Mouse (Mus musculus) intestine, embryonic 15.5 days (tissue): ENCODE measurements around the gene Ism2. TPM values are rescaled to one million over a fixed set of nuclear protein-coding genes. Genes with fewer than 3 reads are reported as not detected.

Experiments used
- ATAC-seq: fragments of 200-750 bp; cut with Nextera tagmentation; 2 replicates; pipeline ENCODE4 v1.8.0; 2017; ENCODE audit warnings: moderate TSS enrichment, moderate library complexity
- H3K27ac ChIP-seq: fragments of 300-500 bp; sonication (generic); 2 replicates; pipeline ENCODE4 v1.5.1; 2015; ENCODE audit warnings: mild to moderate bottlenecking, inconsistent platforms
- H3K27me3 ChIP-seq: fragments of 300-500 bp; sonication (generic); replicated peaks from 2 replicates; pipeline ENCODE4 v1.6.1; 2015; ENCODE audit warnings: inconsistent platforms
- H3K36me3 ChIP-seq: fragments of 300-500 bp; sonication (generic); 2 replicates; pipeline ENCODE4 v1.6.1; 2015; ENCODE audit warnings: inconsistent platforms
- H3K4me1 ChIP-seq: fragments of 300-500 bp; sonication (generic); replicated peaks from 2 replicates; pipeline ENCODE4 v1.6.1; 2015; ENCODE audit warnings: inconsistent platforms
- H3K4me2 ChIP-seq: fragments of 300-500 bp; sonication (generic); replicated peaks from 2 replicates; pipeline ENCODE4 v1.6.1; 2015; ENCODE audit warnings: mild to moderate bottlenecking, inconsistent platforms
- H3K4me3 ChIP-seq: fragments of 300-500 bp; sonication (generic); replicated peaks from 2 replicates; pipeline ENCODE4 v1.5.1; 2015; ENCODE audit warnings: inconsistent platforms
- H3K9ac ChIP-seq: fragments of 300-500 bp; sonication (generic); 2 replicates; pipeline ENCODE4 v1.6.1; 2015; ENCODE audit warnings: inconsistent platforms
- H3K9me3 ChIP-seq: fragments of 300-500 bp; sonication (generic); 2 replicates; pipeline ENCODE4 v1.6.1; 2016; ENCODE audit warnings: inconsistent platforms
- WGBS: fragments of 180-500 bp; shearing (Covaris S2); methylation state at CpG from one replicate; pipeline ENCODE4 v1.1.7; 2015; 5-methylcytosine and 5-hydroxymethylcytosine counted together
- polyA plus RNA-seq: library from polyadenylated mRNA; unstranded; fragments of >200 nt; fragmentation: Nextera tagmentation; extraction: Ambion mirVana; gene quantifications from 2 replicates; pipeline ENCODE4 v1.2.1, GENCODE M21; 2015

The Ism2 gene
- 0.49 and 0.55 TPM in 2 replicates for polyA plus RNA-seq

GRCm38 (mm10) chr12:87299657-87300440 is at the start of gene Ism2:
TSS of gene Ism2 (minus strand) at chr12:87299705.
- Histone ChIP-seq H3K9me3 (no peaks in the 10 kb centered on the region), H3K4me1 (peaks cover 8% of the 10 kb centered on the region; the same call in 1 of the 2 replicates), H3K4me2 (peak within 1 kb of the TSS; percentile 100), H3K4me3 (peak within 1 kb of the TSS; percentile 75), H3K36me3 (no peaks in the 10 kb centered on the region), H3K27me3 (peaks cover 11% of the 10 kb centered on the region), H3K9ac (peak within 1 kb of the TSS; percentile 66), H3K27ac (no peak within 1 kb of the TSS)
- ATAC-seq = peak; percentile 87
- WGBS = under 1% methylated on average over 80 of the region's 86 CpGs

- Histone ChIP-seq H3K27me3 (no peaks in the 10 kb centered on the region), H3K27ac (no peak overlapping the region), H3K4me1 (no peaks in the 10 kb centered on the region), H3K4me3 (no peak overlapping the region), H3K36me3 (peaks cover 6% of the 10 kb centered on the region), H3K9ac (no peak overlapping the region), H3K4me2 (no peak overlapping the region), H3K9me3 (no peaks in the 10 kb centered on the region)
- peak; percentile 55; the same call in 1 of the 2 replicates for ATAC-seq
- 83% methylated on average over 2 of the region's 2 CpGs for WGBS
These were observed 48.5 kb upstream of the Ism2 start for GRCm38 (mm10) chr12:87348029-87348428.

- ATAC-seq = no peak
- 89% methylated on average over 2 of the region's 2 CpGs for WGBS
- no peaks in the 10 kb centered on the region for H3K4me1 ChIP-seq
These were observed 48.0 kb upstream of the Ism2 start for GRCm38 (mm10) chr12:87347511-87347910.

GRCm38 (mm10) chr12:87343084-87343605 is 43.6 kb upstream of the Ism2 start:
- no peaks in the 10 kb centered on the region for H3K4me1 ChIP-seq
- H3K4me2 ChIP-seq = no peak overlapping the region
- no peak overlapping the region for H3K4me3 ChIP-seq
- H3K9ac ChIP-seq = no peak overlapping the region
- ATAC-seq = no peak
- H3K9me3 ChIP-seq = no peaks in the 10 kb centered on the region
- no peak overlapping the region for H3K27ac ChIP-seq
- no peaks in the 10 kb centered on the region for H3K27me3 ChIP-seq
- peaks cover 6% of the 10 kb centered on the region for H3K36me3 ChIP-seq

More at GRCm38 (mm10) chr12:87347511-87347910, 48.0 kb upstream of the Ism2 start:
- H3K27me3 ChIP-seq = no peaks in the 10 kb centered on the region
- H3K9ac ChIP-seq = no peak overlapping the region
- no peak overlapping the region for H3K27ac ChIP-seq
- no peak overlapping the region for H3K4me3 ChIP-seq
- H3K4me2 ChIP-seq = no peak overlapping the region
- H3K9me3 ChIP-seq = no peaks in the 10 kb centered on the region
- peaks cover 6% of the 10 kb centered on the region for H3K36me3 ChIP-seq

GRCm38 (mm10) chr12:87338082-87338481 is 38.6 kb upstream of the Ism2 start:
- WGBS = 87% methylated on average over 4 of the region's 4 CpGs
- no peak for ATAC-seq
- no peak overlapping the region for H3K9ac ChIP-seq

GRCm38 (mm10) chr12:87334886-87335285 is 35.4 kb upstream of the Ism2 start:
- Histone ChIP-seq H3K4me2 (no peak overlapping the region), H3K27ac (no peak overlapping the region), H3K9me3 (no peaks in the 10 kb centered on the region), H3K4me1 (no peaks in the 10 kb centered on the region), H3K27me3 (no peaks in the 10 kb centered on the region), H3K36me3 (no peaks in the 10 kb centered on the region), H3K9ac (no peak overlapping the region), H3K4me3 (no peak overlapping the region)
- no peak for ATAC-seq
- 35% methylated on average over 2 of the region's 2 CpGs for WGBS

More at GRCm38 (mm10) chr12:87338082-87338481, 38.6 kb upstream of the Ism2 start:
- H3K27me3 ChIP-seq = no peaks in the 10 kb centered on the region
- H3K27ac ChIP-seq = no peak overlapping the region
- no peak overlapping the region for H3K4me2 ChIP-seq
- no peaks in the 10 kb centered on the region for H3K4me1 ChIP-seq
- no peaks in the 10 kb centered on the region for H3K9me3 ChIP-seq
- H3K36me3 ChIP-seq = no peaks in the 10 kb centered on the region
- H3K4me3 ChIP-seq = no peak overlapping the region

- Histone ChIP-seq H3K4me2 (no peak overlapping the region), H3K4me1 (no peaks in the 10 kb centered on the region), H3K36me3 (no peaks in the 10 kb centered on the region), H3K9ac (no peak overlapping the region), H3K27me3 (no peaks in the 10 kb centered on the region), H3K27ac (no peak overlapping the region), H3K9me3 (no peaks in the 10 kb centered on the region), H3K4me3 (no peak overlapping the region)
- no peak for ATAC-seq
These were observed 34.3 kb upstream of the Ism2 start for GRCm38 (mm10) chr12:87333794-87334193.

GRCm38 (mm10) chr12:87332511-87332910 is 33.0 kb upstream of the Ism2 start:
- no peak overlapping the region for H3K9ac ChIP-seq
- H3K4me2 ChIP-seq = no peak overlapping the region
- H3K27me3 ChIP-seq = no peaks in the 10 kb centered on the region
- no peak for ATAC-seq
- H3K36me3 ChIP-seq = no peaks in the 10 kb centered on the region
- 79% methylated on average over 4 of the region's 4 CpGs for WGBS
- no peak overlapping the region for H3K27ac ChIP-seq
- H3K4me1 ChIP-seq = no peaks in the 10 kb centered on the region
- no peak overlapping the region for H3K4me3 ChIP-seq
- no peaks in the 10 kb centered on the region for H3K9me3 ChIP-seq

GRCm38 (mm10) chr12:87331908-87332307 is 32.4 kb upstream of the Ism2 start:
- H3K4me2 ChIP-seq = no peak overlapping the region
- H3K4me3 ChIP-seq = no peak overlapping the region
- H3K27ac ChIP-seq = no peak overlapping the region
- no peaks in the 10 kb centered on the region for H3K27me3 ChIP-seq
- no peak for ATAC-seq
- 48% methylated on average over 5 of the region's 5 CpGs for WGBS
- H3K9me3 ChIP-seq = no peaks in the 10 kb centered on the region
- no peaks in the 10 kb centered on the region for H3K4me1 ChIP-seq
- no peaks in the 10 kb centered on the region for H3K36me3 ChIP-seq
- no peak overlapping the region for H3K9ac ChIP-seq

- Histone ChIP-seq H3K4me1 (no peaks in the 10 kb centered on the region), H3K9ac (no peak overlapping the region), H3K4me3 (no peak overlapping the region), H3K4me2 (no peak overlapping the region), H3K36me3 (no peaks in the 10 kb centered on the region), H3K27ac (no peak overlapping the region), H3K27me3 (no peaks in the 10 kb centered on the region), H3K9me3 (no peaks in the 10 kb centered on the region)
- whole genome bisulfite sequencing = 48% methylated on average over 6 of the region's 6 CpGs
- ATAC-seq = no peak
These were observed 31.6 kb upstream of the Ism2 start for GRCm38 (mm10) chr12:87331053-87331456.

GRCm38 (mm10) chr12:87330213-87330612 is 30.7 kb upstream of the Ism2 start:
- H3K27me3 ChIP-seq = no peaks in the 10 kb centered on the region
- H3K27ac ChIP-seq = no peak overlapping the region
- H3K36me3 ChIP-seq = no peaks in the 10 kb centered on the region
- no peaks in the 10 kb centered on the region for H3K4me1 ChIP-seq
- H3K4me2 ChIP-seq = no peak overlapping the region
- no peak overlapping the region for H3K4me3 ChIP-seq
- no peak for ATAC-seq
- no peak overlapping the region for H3K9ac ChIP-seq
- WGBS = 56% methylated on average over 2 of the region's 2 CpGs
- H3K9me3 ChIP-seq = no peaks in the 10 kb centered on the region

GRCm38 (mm10) chr12:87328025-87328424 is 28.5 kb upstream of the Ism2 start:
- Histone ChIP-seq H3K4me1 (no peaks in the 10 kb centered on the region), H3K36me3 (no peaks in the 10 kb centered on the region), H3K4me2 (no peak overlapping the region), H3K4me3 (no peak overlapping the region), H3K9me3 (no peaks in the 10 kb centered on the region), H3K27me3 (no peaks in the 10 kb centered on the region), H3K27ac (no peak overlapping the region), H3K9ac (no peak overlapping the region)
- ATAC-seq = no peak
- 55% methylated on average over 4 of the region's 4 CpGs for WGBS

GRCm38 (mm10) chr12:87327610-87328009 is 28.1 kb upstream of the Ism2 start:
- Histone ChIP-seq H3K4me2 (no peak overlapping the region), H3K4me3 (no peak overlapping the region), H3K4me1 (no peaks in the 10 kb centered on the region), H3K9me3 (no peaks in the 10 kb centered on the region), H3K27me3 (no peaks in the 10 kb centered on the region), H3K9ac (no peak overlapping the region), H3K36me3 (no peaks in the 10 kb centered on the region), H3K27ac (no peak overlapping the region)
- ATAC-seq = no peak
- 38% methylated on average over 7 of the region's 7 CpGs for WGBS
